Mouse (Mus musculus): ENCODE measurements at regions not wholly inside any gene's neighbourhood (a gene's known extent, or its start where the extent isn't known, plus 50 kb on each side); places are given as distances from the start of the nearest gene placed in this dataset.

DNA sequence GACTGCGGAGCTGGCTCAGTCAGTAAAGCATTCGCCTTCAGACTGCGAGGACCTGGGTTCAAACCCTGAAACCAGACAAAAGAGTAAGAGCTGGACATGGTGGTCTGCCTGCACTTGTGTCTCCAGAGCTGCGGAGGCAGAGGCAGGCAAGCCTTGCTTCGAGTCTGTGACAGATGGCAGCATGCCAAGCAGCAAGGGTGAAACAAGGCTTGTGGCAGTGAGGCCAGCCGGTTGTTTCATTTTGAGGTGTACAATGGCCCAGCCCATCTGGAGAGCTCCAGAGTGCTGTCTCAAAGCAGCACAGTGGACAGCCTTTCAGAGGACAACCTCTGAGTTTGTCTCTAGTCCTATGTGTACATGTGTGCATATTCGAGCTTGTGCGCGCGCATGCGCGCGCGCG is 225.9 kb downstream of the Prex1 start:
- TF ChIP-seq HCFC1 (IDR thresholded peaks at IDR 0.05; ENCODE audit: borderline replicate concordance, insufficient read depth, low read length) (no peak), CHD2 (IDR thresholded peaks at IDR 0.05; ENCODE audit: low read depth, low read length) (no peak), ZNF384 (IDR thresholded peaks at IDR 0.05; ENCODE audit: low read depth, low read length) (no peak), MAFK (IDR thresholded peaks at IDR 0.05; ENCODE audit: insufficient read depth, low read depth, low read length) (no peak)
